Mouse (Mus musculus) forebrain, embryonic 14.5 days (tissue): ENCODE results near the gene Vipr2. TPM values are rescaled to one million over a fixed set of nuclear protein-coding genes. Genes with fewer than 3 reads are reported as not detected.
A peak's percentile ranks its signal among the peaks of the same experiment; 100 is the strongest.

Experiments used
- ATAC-seq: fragments of 200-750 bp; cut with Nextera tagmentation; 2 replicates; pipeline ENCODE4 v1.8.0; 2017; ENCODE audit warnings: mild to moderate bottlenecking, moderate library complexity
- DNase-seq: peaks from one replicate; pipeline ENCODE4 v3.0.0-alpha.2; 2015; ENCODE audit warnings: low spot score
- H3K27ac ChIP-seq: fragments of 300-500 bp; sonication (generic); 2 replicates; pipeline ENCODE4 v1.5.1; 2014; ENCODE audit warnings: low read depth, mild to moderate bottlenecking, control low read depth, low read length, moderate library complexity
- H3K27me3 ChIP-seq: fragments of 300-500 bp; sonication (generic); replicated peaks from 2 replicates; pipeline ENCODE4 v1.6.1; 2014; ENCODE audit warnings: low read length, control low read depth, mixed read lengths; ENCODE audit not compliant: control insufficient read depth, insufficient read depth
- H3K36me3 ChIP-seq: fragments of 300-500 bp; sonication (generic); 2 replicates; pipeline ENCODE4 v1.6.1; 2014; ENCODE audit warnings: low read length, control low read depth; ENCODE audit not compliant: control insufficient read depth, insufficient read depth
- H3K4me1 ChIP-seq: fragments of 300-500 bp; sonication (generic); 2 replicates; pipeline ENCODE4 v1.6.1; 2014; ENCODE audit warnings: antibody characterized with exemption, low read length, control low read depth; ENCODE audit not compliant: control insufficient read depth, insufficient read depth
- H3K4me2 ChIP-seq: fragments of 300-500 bp; sonication (generic); 2 replicates; pipeline ENCODE4 v1.6.1; 2014; ENCODE audit warnings: mild to moderate bottlenecking, control low read depth, low read length
- H3K4me3 ChIP-seq: fragments of 300-500 bp; sonication (generic); 2 replicates; pipeline ENCODE4 v1.5.1; 2014; ENCODE audit warnings: low read depth, low read length, control low read depth
- H3K9ac ChIP-seq: fragments of 300-500 bp; sonication (generic); 2 replicates; pipeline ENCODE4 v1.6.1; 2014; ENCODE audit warnings: mild to moderate bottlenecking, low read length, control low read depth, moderate library complexity
- H3K9me3 ChIP-seq: fragments of 300-500 bp; sonication (generic); replicated peaks from 2 replicates; pipeline ENCODE4 v1.6.1; 2016; ENCODE audit warnings: low read length, control low read depth, mixed read lengths; ENCODE audit not compliant: control insufficient read depth
- WGBS: fragments of 180-500 bp; shearing (Covaris S2); extraction: QIAGEN DNeasy Blood & Tissue Kit; methylation state at CpG from one replicate; pipeline ENCODE4 v1.1.7; 2014; 5-methylcytosine and 5-hydroxymethylcytosine counted together
- polyA plus RNA-seq: library from polyadenylated mRNA; unstranded; fragments of >200 nt; fragmentation: Nextera tagmentation; extraction: Ambion mirVana; gene quantifications from 2 replicates; pipeline ENCODE4 v1.2.1, GENCODE M21; 2014

The Vipr2 gene
- polyA plus RNA-seq, 1 experiment from 2014 or later, result 1.2 TPM

DNA sequence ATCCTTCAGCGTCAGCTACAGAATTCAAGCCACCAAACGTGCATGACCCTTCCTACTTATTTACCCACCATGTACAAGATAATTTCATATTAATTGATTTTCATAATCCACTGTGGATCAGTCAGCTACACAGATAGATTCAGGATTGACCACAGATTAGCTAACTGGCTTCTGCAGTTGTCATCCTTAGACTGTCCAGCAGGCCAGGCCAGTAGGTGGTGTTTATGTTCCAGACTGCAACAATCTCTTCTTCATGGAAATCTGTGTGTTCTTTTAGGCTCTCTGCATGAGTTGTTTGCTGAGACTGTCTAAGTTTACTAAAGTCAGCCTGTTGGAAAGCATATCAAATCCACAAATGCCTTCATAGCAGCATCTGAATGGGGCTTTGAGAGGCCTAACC, 82.2 kb downstream of the Vipr2 start:
- 94% methylated on average over 2 of the region's 2 CpGs for WGBS
- no peak overlapping the region for H3K27ac ChIP-seq
- H3K9ac ChIP-seq, result no peak overlapping the region
- H3K36me3 ChIP-seq, result no peaks in the 10 kb centered on the region
- no peaks in the 10 kb centered on the region for H3K4me1 ChIP-seq
- no peak for DNase-seq
- no peak overlapping the region for H3K4me3 ChIP-seq
- no peaks in the 10 kb centered on the region for H3K9me3 ChIP-seq
- no peaks in the 10 kb centered on the region for H3K27me3 ChIP-seq
- ATAC-seq, result no peak
- no peak overlapping the region for H3K4me2 ChIP-seq

- Histone ChIP-seq H3K4me2 (no peak overlapping the region), H3K36me3 (no peaks in the 10 kb centered on the region), H3K27me3 (no peaks in the 10 kb centered on the region), H3K27ac (no peak overlapping the region), H3K4me1 (no peaks in the 10 kb centered on the region), H3K9ac (no peak overlapping the region), H3K4me3 (no peak overlapping the region), H3K9me3 (no peaks in the 10 kb centered on the region)
- DNase-seq (no peak), ATAC-seq (no peak)
Measured at GRCm38 (mm10) chr12:116165368-116165767, 87.8 kb downstream of the Vipr2 start.

- Histone ChIP-seq H3K9ac (no peak overlapping the region), H3K4me2 (no peak overlapping the region), H3K27me3 (no peaks in the 10 kb centered on the region), H3K4me1 (no peaks in the 10 kb centered on the region), H3K9me3 (no peaks in the 10 kb centered on the region), H3K4me3 (no peak overlapping the region), H3K36me3 (no peaks in the 10 kb centered on the region), H3K27ac (no peak overlapping the region)
- no peak for DNase-seq
- ATAC-seq, result no peak
- 84% methylated on average over 5 of the region's 5 CpGs for WGBS
Measured at GRCm38 (mm10) chr12:116169666-116170065, 92.1 kb downstream of the Vipr2 start.

DNA sequence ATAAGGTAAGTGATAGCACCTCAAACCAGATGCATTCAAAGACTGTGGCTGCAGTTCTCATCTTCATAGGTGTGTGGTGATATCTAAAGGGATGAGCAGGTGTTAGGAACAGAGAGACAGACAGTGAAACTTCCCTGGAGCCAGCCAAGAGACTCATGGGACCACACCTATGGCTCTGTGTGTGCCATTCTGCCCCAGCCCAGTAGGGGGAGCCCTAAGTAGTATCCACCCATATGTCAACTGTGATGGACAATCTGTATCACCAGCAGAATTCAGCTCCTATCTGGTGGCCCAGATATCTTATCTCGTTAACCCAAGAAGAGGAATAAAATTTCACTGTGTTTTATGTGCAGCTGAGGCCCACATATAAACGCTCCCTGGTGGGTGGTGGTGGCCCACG, 99.4 kb downstream of the Vipr2 start:
- WGBS, result 93% methylated on average over 3 of the region's 3 CpGs
- H3K36me3 ChIP-seq, result no peaks in the 10 kb centered on the region
- no peak overlapping the region for H3K27ac ChIP-seq
- H3K27me3 ChIP-seq, result no peaks in the 10 kb centered on the region
- ATAC-seq (no peak), DNase-seq (no peak)
- H3K9me3 ChIP-seq, result no peaks in the 10 kb centered on the region
- no peaks in the 10 kb centered on the region for H3K4me1 ChIP-seq
- H3K4me2 ChIP-seq, result no peak overlapping the region
- no peak overlapping the region for H3K4me3 ChIP-seq
- H3K9ac ChIP-seq, result no peak overlapping the region

GRCm38 (mm10) chr12:116181436-116182050, 104.0 kb downstream of the Vipr2 start:
- Histone ChIP-seq H3K36me3 (no peaks in the 10 kb centered on the region), H3K27me3 (no peaks in the 10 kb centered on the region), H3K9me3 (no peaks in the 10 kb centered on the region), H3K4me3 (no peak overlapping the region), H3K4me1 (no peaks in the 10 kb centered on the region), H3K27ac (no peak overlapping the region), H3K9ac (no peak overlapping the region), H3K4me2 (no peak overlapping the region)
- ATAC-seq, result no peak
- 80% methylated on average over 4 of the region's 4 CpGs for WGBS
- no peak for DNase-seq

GRCm38 (mm10) chr12:116182376-116182775, 104.8 kb downstream of the Vipr2 start:
- DNase-seq (peak; percentile 41), ATAC-seq (no peak)
- Histone ChIP-seq H3K4me3 (no peak overlapping the region), H3K9ac (no peak overlapping the region), H3K9me3 (no peaks in the 10 kb centered on the region), H3K4me1 (no peaks in the 10 kb centered on the region), H3K27me3 (no peaks in the 10 kb centered on the region), H3K36me3 (no peaks in the 10 kb centered on the region), H3K4me2 (no peak overlapping the region), H3K27ac (no peak overlapping the region)

DNA sequence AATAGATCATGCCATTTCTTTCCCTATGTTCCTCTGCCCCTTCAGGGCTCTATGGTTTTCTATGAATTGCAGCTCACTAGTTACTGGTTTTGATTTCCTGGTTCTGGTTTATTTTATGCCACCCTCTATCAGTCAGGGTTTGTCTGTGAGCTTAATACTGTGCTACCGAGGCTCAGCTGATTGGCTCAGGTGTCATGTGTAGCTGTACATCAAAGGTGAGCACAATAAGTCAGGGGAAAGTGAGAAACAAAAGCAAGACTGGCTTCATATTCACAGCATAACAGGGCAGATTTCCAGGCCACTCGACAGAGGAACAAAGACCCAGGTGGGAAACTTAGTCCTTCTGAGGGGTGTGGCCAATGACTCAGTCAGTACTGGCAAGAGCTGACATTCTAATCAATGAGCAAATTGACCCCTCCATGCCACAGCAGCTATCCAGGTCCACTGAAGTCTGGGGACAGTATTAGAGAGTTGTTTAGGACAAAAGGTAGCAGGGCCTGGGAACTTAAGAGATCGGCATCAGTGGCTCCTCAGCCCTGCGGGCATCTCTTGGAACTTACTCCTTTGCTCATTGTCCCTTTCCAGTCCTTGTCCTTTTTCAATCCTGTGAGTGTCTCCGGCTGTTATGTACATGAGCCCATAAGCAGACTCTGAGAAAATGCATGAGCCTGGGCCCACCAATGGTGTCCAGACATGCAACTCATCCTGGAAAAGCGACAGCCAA, 105.8 kb downstream of the Vipr2 start:
- WGBS, result 84% methylated on average over 6 of the region's 6 CpGs
- no peak overlapping the region for H3K27ac ChIP-seq
- no peak overlapping the region for H3K4me2 ChIP-seq
- no peaks in the 10 kb centered on the region for H3K36me3 ChIP-seq
- no peak overlapping the region for H3K9ac ChIP-seq
- H3K4me3 ChIP-seq, result no peak overlapping the region
- H3K27me3 ChIP-seq, result no peaks in the 10 kb centered on the region
- no peak for ATAC-seq
- DNase-seq, result no peak
- no peaks in the 10 kb centered on the region for H3K4me1 ChIP-seq
- H3K9me3 ChIP-seq, result no peaks in the 10 kb centered on the region

DNA sequence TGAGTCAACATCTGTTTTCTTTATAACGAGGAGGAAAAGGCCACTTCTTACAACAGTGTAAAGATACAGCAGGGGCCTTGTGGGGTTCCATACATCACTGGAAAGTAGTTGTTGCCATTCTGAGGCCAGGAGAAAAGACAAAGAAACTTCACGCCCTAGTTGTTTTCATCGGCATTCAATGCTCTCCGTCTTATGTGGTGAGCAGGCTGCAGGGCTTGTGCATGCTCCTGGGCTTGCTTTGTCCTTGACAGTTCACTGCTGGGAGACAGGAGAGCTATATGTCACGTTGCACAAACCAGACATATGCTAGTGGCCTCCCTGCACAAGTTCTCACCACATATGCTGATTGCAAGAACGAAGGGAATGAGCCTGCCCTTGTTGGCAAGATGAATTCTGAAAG, 116.4 kb downstream of the Vipr2 start:
- H3K9ac ChIP-seq, result no peak overlapping the region
- no peaks in the 10 kb centered on the region for H3K4me1 ChIP-seq
- no peaks in the 10 kb centered on the region for H3K9me3 ChIP-seq
- H3K4me3 ChIP-seq, result no peak overlapping the region
- no peak for ATAC-seq
- H3K27me3 ChIP-seq, result no peaks in the 10 kb centered on the region
- WGBS, result 22% methylated on average over 6 of the region's 6 CpGs
- DNase-seq, result no peak
- no peaks in the 10 kb centered on the region for H3K36me3 ChIP-seq
- no peak overlapping the region for H3K4me2 ChIP-seq
- no peak overlapping the region for H3K27ac ChIP-seq

DNA sequence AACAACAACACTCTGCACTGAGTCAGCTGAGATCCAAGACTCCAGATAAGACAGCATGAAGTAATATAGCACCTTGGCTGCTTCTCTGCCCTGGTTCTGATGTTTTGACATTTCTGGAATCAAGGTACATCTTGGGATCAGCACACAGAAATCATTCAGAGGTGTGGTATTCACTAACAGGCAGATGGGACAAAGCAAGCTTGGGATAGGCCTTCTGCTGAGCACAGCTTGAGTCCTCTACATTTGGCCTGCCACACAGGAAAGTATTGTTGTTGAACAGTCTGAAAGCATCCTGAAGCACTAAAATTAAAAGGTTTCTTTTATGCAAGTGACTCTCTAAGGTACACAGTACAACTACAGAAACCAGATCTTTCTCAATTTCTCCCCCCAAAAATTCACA, 117.1 kb downstream of the Vipr2 start:
- H3K9me3 ChIP-seq, result no peaks in the 10 kb centered on the region
- no peaks in the 10 kb centered on the region for H3K4me1 ChIP-seq
- H3K4me2 ChIP-seq, result no peak overlapping the region
- no peak overlapping the region for H3K27ac ChIP-seq
- DNase-seq (no peak), ATAC-seq (no peak)
- H3K4me3 ChIP-seq, result no peak overlapping the region
- H3K9ac ChIP-seq, result no peak overlapping the region
- no peaks in the 10 kb centered on the region for H3K36me3 ChIP-seq
- H3K27me3 ChIP-seq, result no peaks in the 10 kb centered on the region
